Mouse (Mus musculus): ENCODE results near the gene Cass4. TPM values are rescaled to one million over a fixed set of nuclear protein-coding genes. Genes with fewer than 3 reads are reported as not detected.

Gene Cass4
- polyA plus RNA-seq, 1 experiment from 2014 or later: 1.1 TPM

DNA sequence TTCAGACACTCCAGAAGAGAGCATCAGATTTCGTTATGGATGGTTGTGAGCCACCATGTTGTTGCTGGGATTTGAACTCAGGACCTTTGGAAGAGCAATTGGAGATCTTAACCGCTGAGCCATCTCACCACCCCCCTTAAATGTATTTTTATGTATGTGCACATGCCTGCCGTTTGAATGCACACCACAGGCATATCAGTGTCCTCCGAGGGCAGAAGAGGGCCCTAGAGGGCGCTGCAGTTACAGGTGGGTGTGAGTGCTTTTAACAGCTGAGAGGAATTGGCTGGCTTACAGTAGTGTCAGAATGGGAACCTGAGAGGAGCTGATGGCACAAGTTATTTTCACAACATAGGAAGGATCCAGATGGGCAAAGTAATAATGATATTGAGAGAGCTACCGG lies 81.4 kb downstream of the Cass4 start:
- ATAC-seq (replicated peaks; ENCODE audit: low FRiP score) (no peak), DNase-seq (ENCODE audit: low spot score) (no peak)
- no peak overlapping the region for H3K4me2 ChIP-seq
- H3K9ac ChIP-seq (ENCODE audit: low read depth, low read length): no peak overlapping the region
- H3K36me3 ChIP-seq (ENCODE audit: control insufficient read depth, insufficient read depth, low read length): no peaks in the 10 kb centered on the region
- no peak overlapping the region for H3K27ac ChIP-seq (ENCODE audit: low read depth, low read length)
- 36% methylated on average over 6 of the region's 6 CpGs for WGBS
- H3K27me3 ChIP-seq (replicated peaks; ENCODE audit: control insufficient read depth, insufficient read depth, low read length): no peaks in the 10 kb centered on the region
- no peak overlapping the region for H3K4me3 ChIP-seq (ENCODE audit: low read depth, low read length)
- peaks cover 3% of the 10 kb centered on the region; the same call in 1 of the 2 replicates for H3K4me1 ChIP-seq (replicated peaks; ENCODE audit: control insufficient read depth, insufficient read depth, low read length)
- no peaks in the 10 kb centered on the region for H3K9me3 ChIP-seq (ENCODE audit: control insufficient read depth, low read length)

DNA sequence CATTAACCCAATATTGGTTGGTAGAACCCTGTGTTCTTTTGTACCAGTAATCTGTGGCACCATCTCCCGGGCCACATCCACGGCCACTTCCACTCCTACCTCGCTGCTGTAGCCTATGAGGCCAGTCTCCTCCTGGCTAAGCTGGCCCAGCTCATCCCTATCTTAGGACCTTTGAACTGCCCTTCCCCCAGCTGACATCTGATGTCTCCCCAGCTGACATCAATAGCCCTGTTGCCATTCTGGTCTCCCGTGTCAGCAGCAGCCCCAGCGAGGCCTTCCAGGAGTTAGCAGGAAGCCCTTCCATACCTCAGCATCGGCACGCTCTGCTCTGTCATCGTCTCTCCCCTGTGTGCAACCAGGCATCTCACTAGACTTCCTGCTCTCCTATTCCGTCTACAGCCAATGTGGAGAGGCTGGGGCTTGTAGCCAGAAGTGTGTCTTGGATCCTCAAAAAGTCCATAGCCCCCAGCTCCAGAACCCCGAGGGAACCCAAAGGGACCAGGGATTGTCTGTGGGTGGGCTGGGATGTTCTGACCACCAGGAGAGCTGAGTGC lies 83.2 kb downstream of the Cass4 start:
- DNase-seq (ENCODE audit: low spot score): no peak
- Histone ChIP-seq H3K27me3 (replicated peaks; ENCODE audit: control insufficient read depth, insufficient read depth, low read length) (no peaks in the 10 kb centered on the region), H3K27ac (ENCODE audit: low read depth, low read length) (no peak overlapping the region), H3K36me3 (ENCODE audit: control insufficient read depth, insufficient read depth, low read length) (no peaks in the 10 kb centered on the region), H3K9ac (ENCODE audit: low read depth, low read length) (no peak overlapping the region), H3K4me1 (replicated peaks; ENCODE audit: control insufficient read depth, insufficient read depth, low read length) (peaks cover 6% of the 10 kb centered on the region; the same call in 1 of the 2 replicates), H3K9me3 (ENCODE audit: control insufficient read depth, low read length) (no peaks in the 10 kb centered on the region), H3K4me3 (ENCODE audit: low read depth, low read length) (no peak overlapping the region), H3K4me2 (no peak overlapping the region)
- 22% methylated on average over 10 of the region's 10 CpGs for WGBS
- ATAC-seq (replicated peaks; ENCODE audit: low FRiP score): no peak

DNA sequence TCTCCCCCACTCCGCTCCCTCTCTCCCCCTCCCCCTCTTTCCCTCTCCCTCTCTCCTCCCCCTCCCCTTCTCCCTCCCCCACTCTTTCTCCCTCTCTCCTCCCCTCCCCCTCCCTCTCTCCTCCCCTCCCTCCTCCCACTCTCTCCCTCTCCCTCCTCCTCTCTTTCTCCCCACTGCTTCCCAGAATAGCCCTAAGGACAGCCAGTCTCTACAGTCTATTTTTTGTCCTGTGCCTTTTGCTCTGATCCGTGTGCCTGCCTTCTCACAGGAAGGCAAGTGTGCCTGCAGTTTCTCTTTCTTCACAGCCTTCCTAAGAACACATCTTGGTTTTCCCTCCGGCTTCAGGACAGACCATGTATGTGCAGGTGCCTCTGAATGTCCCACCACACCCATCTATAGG lies 83.8 kb downstream of the Cass4 start:
- H3K36me3 ChIP-seq (ENCODE audit: control insufficient read depth, insufficient read depth, low read length): no peaks in the 10 kb centered on the region
- ATAC-seq (replicated peaks; ENCODE audit: low FRiP score): no peak
- no peak overlapping the region for H3K27ac ChIP-seq (ENCODE audit: low read depth, low read length)
- no peaks in the 10 kb centered on the region for H3K9me3 ChIP-seq (ENCODE audit: control insufficient read depth, low read length)
- no peak overlapping the region for H3K4me3 ChIP-seq (ENCODE audit: low read depth, low read length)
- no peak overlapping the region for H3K9ac ChIP-seq (ENCODE audit: low read depth, low read length)
- H3K4me1 ChIP-seq (replicated peaks; ENCODE audit: control insufficient read depth, insufficient read depth, low read length): peaks cover 6% of the 10 kb centered on the region; the same call in 1 of the 2 replicates
- H3K27me3 ChIP-seq (replicated peaks; ENCODE audit: control insufficient read depth, insufficient read depth, low read length): no peaks in the 10 kb centered on the region
- WGBS: 35% methylated on average over 3 of the region's 3 CpGs
- no peak for DNase-seq (ENCODE audit: low spot score)
- H3K4me2 ChIP-seq: no peak overlapping the region

DNA sequence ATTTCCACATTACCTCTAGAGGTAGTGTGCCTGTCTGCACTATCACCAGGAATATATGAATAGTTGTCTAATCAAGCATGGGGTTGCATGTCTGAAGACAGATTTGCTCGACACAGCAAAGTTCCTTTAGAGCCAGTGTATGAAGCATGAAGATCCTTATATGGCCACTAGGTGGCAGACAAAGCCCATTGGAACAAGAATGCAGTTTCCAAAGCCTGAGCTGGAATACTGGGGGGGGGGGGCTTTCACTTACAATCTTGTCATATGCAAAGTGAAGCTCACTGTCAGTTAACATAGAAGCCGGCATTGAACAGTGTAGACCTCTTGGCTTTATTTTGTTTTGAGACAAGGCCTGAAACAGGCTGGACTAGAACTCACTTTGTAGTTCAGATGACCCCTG lies 84.3 kb downstream of the Cass4 start:
- Histone ChIP-seq H3K9me3 (ENCODE audit: control insufficient read depth, low read length) (no peaks in the 10 kb centered on the region), H3K36me3 (ENCODE audit: control insufficient read depth, insufficient read depth, low read length) (no peaks in the 10 kb centered on the region), H3K27ac (ENCODE audit: low read depth, low read length) (no peak overlapping the region), H3K4me1 (replicated peaks; ENCODE audit: control insufficient read depth, insufficient read depth, low read length) (peaks cover 6% of the 10 kb centered on the region; the same call in 1 of the 2 replicates), H3K4me2 (no peak overlapping the region), H3K9ac (ENCODE audit: low read depth, low read length) (no peak overlapping the region), H3K4me3 (ENCODE audit: low read depth, low read length) (no peak overlapping the region), H3K27me3 (replicated peaks; ENCODE audit: control insufficient read depth, insufficient read depth, low read length) (no peaks in the 10 kb centered on the region)
- DNase-seq (ENCODE audit: low spot score): no peak
- ATAC-seq (replicated peaks; ENCODE audit: low FRiP score): no peak
- WGBS: 6% methylated on average over 2 of the region's 2 CpGs

DNA sequence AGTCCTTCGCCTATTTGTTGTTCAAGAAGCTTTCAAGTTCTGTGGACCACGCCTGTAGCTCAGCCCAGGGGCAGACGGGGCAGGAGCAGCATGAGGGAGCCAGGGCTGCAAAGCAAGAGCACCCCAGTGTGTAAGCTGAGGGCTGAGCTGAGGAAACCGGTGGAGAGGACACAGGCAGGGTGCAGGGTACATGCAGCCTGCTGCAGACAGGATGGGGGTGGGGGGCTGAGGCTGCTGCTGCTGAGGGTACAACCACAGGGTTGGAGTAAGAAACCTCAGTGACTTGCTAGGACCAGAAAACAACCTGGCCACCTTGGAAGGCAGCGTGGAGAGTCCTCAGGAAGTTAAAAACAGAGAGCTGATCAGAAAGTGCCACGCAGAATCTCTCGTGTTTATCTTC lies 86.7 kb downstream of the Cass4 start:
- no peak overlapping the region for H3K9ac ChIP-seq (ENCODE audit: low read depth, low read length)
- no peak overlapping the region for H3K27ac ChIP-seq (ENCODE audit: low read depth, low read length)
- peaks cover 6% of the 10 kb centered on the region; the same call in 1 of the 2 replicates for H3K4me1 ChIP-seq (replicated peaks; ENCODE audit: control insufficient read depth, insufficient read depth, low read length)
- no peak overlapping the region for H3K4me3 ChIP-seq (ENCODE audit: low read depth, low read length)
- no peaks in the 10 kb centered on the region for H3K36me3 ChIP-seq (ENCODE audit: control insufficient read depth, insufficient read depth, low read length)
- no peak overlapping the region for H3K4me2 ChIP-seq
- no peak for ATAC-seq (replicated peaks; ENCODE audit: low FRiP score)
- no peaks in the 10 kb centered on the region for H3K9me3 ChIP-seq (ENCODE audit: control insufficient read depth, low read length)
- H3K27me3 ChIP-seq (replicated peaks; ENCODE audit: control insufficient read depth, insufficient read depth, low read length): no peaks in the 10 kb centered on the region
- DNase-seq (ENCODE audit: low spot score): no peak
- WGBS: 60% methylated on average over 7 of the region's 7 CpGs

DNA sequence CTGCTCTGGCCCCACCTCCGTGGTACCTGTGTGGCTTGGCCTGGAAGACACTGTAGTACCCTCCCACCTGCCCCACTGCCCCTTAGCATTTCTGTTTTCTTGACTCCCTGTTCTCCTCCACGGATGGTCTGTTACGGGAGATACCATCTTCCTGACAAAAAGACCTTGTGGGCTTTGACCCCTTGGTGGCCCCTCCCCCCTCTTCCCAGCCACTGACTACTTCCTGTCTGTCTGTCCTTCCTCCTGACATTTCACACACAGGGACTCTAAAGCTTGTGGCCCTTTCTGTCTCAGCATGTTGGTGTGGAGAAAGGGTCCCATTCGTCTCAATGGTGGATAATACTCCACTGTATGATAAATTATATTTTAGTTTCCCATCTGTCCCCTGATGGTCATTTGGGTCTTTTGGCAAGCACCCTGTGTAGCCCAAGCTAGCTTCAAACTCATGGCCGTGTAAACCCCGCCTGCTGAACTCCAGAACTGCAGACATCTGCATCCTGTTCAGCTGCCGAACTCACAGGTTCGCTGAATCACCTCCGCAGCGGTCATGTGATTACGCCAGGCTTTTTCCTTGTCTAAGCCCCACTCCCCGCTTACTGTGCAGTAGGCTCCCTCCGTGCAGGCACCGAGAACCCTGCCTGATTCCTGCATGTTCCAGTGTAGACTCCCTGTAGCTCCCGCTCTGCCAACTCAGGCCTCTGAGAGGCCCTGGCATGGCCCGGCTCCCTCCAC lies 88.2 kb downstream of the Cass4 start:
- Histone ChIP-seq H3K9ac (ENCODE audit: low read depth, low read length) (no peak overlapping the region), H3K27me3 (replicated peaks; ENCODE audit: control insufficient read depth, insufficient read depth, low read length) (no peaks in the 10 kb centered on the region), H3K9me3 (ENCODE audit: control insufficient read depth, low read length) (no peaks in the 10 kb centered on the region), H3K27ac (ENCODE audit: low read depth, low read length) (no peak overlapping the region), H3K4me3 (ENCODE audit: low read depth, low read length) (no peak overlapping the region), H3K36me3 (ENCODE audit: control insufficient read depth, insufficient read depth, low read length) (no peaks in the 10 kb centered on the region), H3K4me1 (replicated peaks; ENCODE audit: control insufficient read depth, insufficient read depth, low read length) (peaks cover 3% of the 10 kb centered on the region; the same call in 1 of the 2 replicates), H3K4me2 (no peak overlapping the region)
- no peak for DNase-seq (ENCODE audit: low spot score)
- no peak for ATAC-seq (replicated peaks; ENCODE audit: low FRiP score)
- WGBS: 62% methylated on average over 16 of the region's 16 CpGs

Other genes starting within 250 kb of the Cass4 start
- gene Mc3r, start 145.3 kb upstream of the Cass4 start, polyA plus RNA-seq (2014; fragmentation: Nextera tagmentation; extraction: Ambion mirVana): 0.06 and 0.08 TPM in 2 replicates
- gene Fam210b, start 48.2 kb upstream of the Cass4 start, polyA plus RNA-seq (2014; fragmentation: Nextera tagmentation; extraction: Ambion mirVana): 56.2 and 63.7 TPM in 2 replicates
- 190 and 215 TPM in 2 replicates for gene Aurka, start 23.3 kb upstream of the Cass4 start, polyA plus RNA-seq (2014; fragmentation: Nextera tagmentation; extraction: Ambion mirVana)
- 50.5 and 57.8 TPM in 2 replicates for gene Cstf1, start 23.1 kb upstream of the Cass4 start, polyA plus RNA-seq (2014; fragmentation: Nextera tagmentation; extraction: Ambion mirVana)
- 73.1 and 78.7 TPM in 2 replicates for gene Rtf2, start 46.8 kb downstream of the Cass4 start, polyA plus RNA-seq (2014; fragmentation: Nextera tagmentation; extraction: Ambion mirVana)
- gene Gcnt7, start 64.8 kb downstream of the Cass4 start, polyA plus RNA-seq (2014; fragmentation: Nextera tagmentation; extraction: Ambion mirVana): 1.2 and 1.3 TPM in 2 replicates
- gene Fam209, start 78.7 kb downstream of the Cass4 start, polyA plus RNA-seq (2014; fragmentation: Nextera tagmentation; extraction: Ambion mirVana): 0.43 and 0.74 TPM in 2 replicates
- gene Tfap2c, start 155.8 kb downstream of the Cass4 start, polyA plus RNA-seq (2014; fragmentation: Nextera tagmentation; extraction: Ambion mirVana): 0.30 and 0.33 TPM in 2 replicates

Measured in liver, embryonic 11.5 days (tissue).